Mouse (Mus musculus): ENCODE measurements at regions not wholly inside any gene's neighbourhood (a gene's known extent, or its start where the extent isn't known, plus 50 kb on each side); places are given as distances from the start of the nearest gene placed in this dataset.

GRCm38 (mm10) chr13:97434961-97435864 lies 194.3 kb downstream of the Enc1 start:
- H3K9ac ChIP-seq = 0 out of 2 replicates have a peak overlapping the region, but pooled peaks have one; percentile 31
- H3K36me3 ChIP-seq = no peaks in the 10 kb centered on the region
- peak overlapping the region; percentile 35 for H3K4me3 ChIP-seq
- no peaks in the 10 kb centered on the region for H3K9me3 ChIP-seq (replicated peaks)
- peaks cover 47% of the 10 kb centered on the region for H3K4me1 ChIP-seq
- H3K27ac ChIP-seq = peak overlapping the region; percentile 36; the same call in 1 of the 2 replicates
- peaks cover 85% of the 10 kb centered on the region for H3K27me3 ChIP-seq (replicated peaks)
- H3K4me2 ChIP-seq = peak overlapping the region; percentile 67
- ATAC-seq = no peak
- whole genome bisulfite sequencing (ENCODE audit: insufficient replicate concordance) = 5% methylated on average over 20 of the region's 20 CpGs

GRCm38 (mm10) chr13:97434167-97434566 lies 193.3 kb downstream of the Enc1 start:
- Histone ChIP-seq H3K27me3 (replicated peaks) (peaks cover 88% of the 10 kb centered on the region), H3K27ac (no peak overlapping the region), H3K36me3 (no peaks in the 10 kb centered on the region), H3K4me2 (no peak overlapping the region), H3K9me3 (replicated peaks) (no peaks in the 10 kb centered on the region), H3K4me3 (no peak overlapping the region), H3K4me1 (peaks cover 43% of the 10 kb centered on the region), H3K9ac (no peak overlapping the region)
- WGBS (ENCODE audit: insufficient replicate concordance) = 41% methylated on average over 7 of the region's 7 CpGs
- no peak for ATAC-seq

- no peak overlapping the region for H3K4me2 ChIP-seq
- 51% methylated on average over 4 of the region's 4 CpGs for WGBS (ENCODE audit: insufficient replicate concordance)
- peaks cover 73% of the 10 kb centered on the region for H3K27me3 ChIP-seq (replicated peaks)
These were observed 191.7 kb downstream of the Enc1 start for GRCm38 (mm10) chr13:97432627-97433026.

GRCm38 (mm10) chr13:97430885-97431284 lies 190.0 kb downstream of the Enc1 start:
- Histone ChIP-seq H3K27ac (no peak overlapping the region), H3K4me1 (peaks cover 22% of the 10 kb centered on the region), H3K36me3 (no peaks in the 10 kb centered on the region), H3K9ac (no peak overlapping the region), H3K9me3 (replicated peaks) (no peaks in the 10 kb centered on the region), H3K4me2 (no peak overlapping the region), H3K27me3 (replicated peaks) (peaks cover 63% of the 10 kb centered on the region), H3K4me3 (no peak overlapping the region)
- WGBS (ENCODE audit: insufficient replicate concordance) = 53% methylated on average over 2 of the region's 2 CpGs
- no peak for ATAC-seq

More at GRCm38 (mm10) chr13:97432627-97433026, 191.7 kb downstream of the Enc1 start:
- Histone ChIP-seq H3K27ac (no peak overlapping the region), H3K4me1 (peaks cover 33% of the 10 kb centered on the region), H3K9me3 (replicated peaks) (no peaks in the 10 kb centered on the region), H3K9ac (no peak overlapping the region), H3K4me3 (no peak overlapping the region), H3K36me3 (no peaks in the 10 kb centered on the region)
- ATAC-seq = no peak

- WGBS (ENCODE audit: insufficient replicate concordance) = 77% methylated on average over 6 of the region's 6 CpGs
- Histone ChIP-seq H3K9ac (no peak overlapping the region), H3K36me3 (no peaks in the 10 kb centered on the region), H3K9me3 (replicated peaks) (no peaks in the 10 kb centered on the region), H3K27me3 (replicated peaks) (peaks cover 50% of the 10 kb centered on the region), H3K27ac (no peak overlapping the region), H3K4me1 (0 out of 2 replicates have a peak, but pooled peaks cover 2% of the 10 kb centered on the region), H3K4me3 (no peak overlapping the region), H3K4me2 (no peak overlapping the region)
- no peak for ATAC-seq
These were observed 187.3 kb downstream of the Enc1 start for GRCm38 (mm10) chr13:97428163-97428562.

GRCm38 (mm10) chr13:97427537-97427936 lies 186.6 kb downstream of the Enc1 start:
- ATAC-seq = no peak
- Histone ChIP-seq H3K4me1 (0 out of 2 replicates have a peak, but pooled peaks cover 2% of the 10 kb centered on the region), H3K9me3 (replicated peaks) (no peaks in the 10 kb centered on the region), H3K4me2 (no peak overlapping the region), H3K36me3 (no peaks in the 10 kb centered on the region), H3K4me3 (no peak overlapping the region), H3K27ac (no peak overlapping the region), H3K9ac (no peak overlapping the region), H3K27me3 (replicated peaks) (peaks cover 44% of the 10 kb centered on the region)
- WGBS (ENCODE audit: insufficient replicate concordance) = 28% methylated on average over 4 of the region's 4 CpGs

- ATAC-seq = no peak
- 60% methylated on average over 9 of the region's 9 CpGs for WGBS (ENCODE audit: insufficient replicate concordance)
- H3K4me2 ChIP-seq = no peak overlapping the region
- H3K27ac ChIP-seq = no peak overlapping the region
- 0 out of 2 replicates have a peak, but pooled peaks cover 2% of the 10 kb centered on the region for H3K4me1 ChIP-seq
- H3K36me3 ChIP-seq = no peaks in the 10 kb centered on the region
- peaks cover 33% of the 10 kb centered on the region for H3K27me3 ChIP-seq (replicated peaks)
- H3K9ac ChIP-seq = no peak overlapping the region
- no peak overlapping the region for H3K4me3 ChIP-seq
- no peaks in the 10 kb centered on the region for H3K9me3 ChIP-seq (replicated peaks)
These were observed 184.8 kb downstream of the Enc1 start for GRCm38 (mm10) chr13:97425731-97426130.

GRCm38 (mm10) chr13:97423911-97424310 lies 183.0 kb downstream of the Enc1 start:
- Histone ChIP-seq H3K4me3 (no peak overlapping the region), H3K4me1 (0 out of 2 replicates have a peak, but pooled peaks cover 2% of the 10 kb centered on the region), H3K36me3 (no peaks in the 10 kb centered on the region), H3K4me2 (no peak overlapping the region), H3K27ac (no peak overlapping the region), H3K27me3 (replicated peaks) (peaks cover 26% of the 10 kb centered on the region), H3K9ac (no peak overlapping the region), H3K9me3 (replicated peaks) (no peaks in the 10 kb centered on the region)
- 60% methylated on average over 6 of the region's 6 CpGs for WGBS (ENCODE audit: insufficient replicate concordance)
- no peak for ATAC-seq

GRCm38 (mm10) chr13:97423298-97423817 lies 182.5 kb downstream of the Enc1 start:
- H3K4me3 ChIP-seq = no peak overlapping the region
- WGBS (ENCODE audit: insufficient replicate concordance) = 73% methylated on average over 5 of the region's 5 CpGs
- 0 out of 2 replicates have a peak, but pooled peaks cover 2% of the 10 kb centered on the region for H3K4me1 ChIP-seq
- H3K27ac ChIP-seq = no peak overlapping the region
- no peak overlapping the region for H3K4me2 ChIP-seq
- no peaks in the 10 kb centered on the region for H3K9me3 ChIP-seq (replicated peaks)
- no peak overlapping the region for H3K9ac ChIP-seq
- no peak for ATAC-seq
- H3K27me3 ChIP-seq (replicated peaks) = peaks cover 26% of the 10 kb centered on the region
- no peaks in the 10 kb centered on the region for H3K36me3 ChIP-seq

- H3K36me3 ChIP-seq = no peaks in the 10 kb centered on the region
- H3K4me1 ChIP-seq = 0 out of 2 replicates have a peak, but pooled peaks cover 2% of the 10 kb centered on the region
- H3K4me3 ChIP-seq = no peak overlapping the region
- no peak for ATAC-seq
- H3K4me2 ChIP-seq = no peak overlapping the region
- H3K9ac ChIP-seq = no peak overlapping the region
- 75% methylated on average over 7 of the region's 7 CpGs for WGBS (ENCODE audit: insufficient replicate concordance)
- no peak overlapping the region for H3K27ac ChIP-seq
- H3K27me3 ChIP-seq (replicated peaks) = peaks cover 26% of the 10 kb centered on the region
- no peaks in the 10 kb centered on the region for H3K9me3 ChIP-seq (replicated peaks)
These were observed 182.0 kb downstream of the Enc1 start for GRCm38 (mm10) chr13:97422897-97423296.

- no peak overlapping the region for H3K27ac ChIP-seq
- no peak overlapping the region for H3K4me2 ChIP-seq
- no peak overlapping the region for H3K9ac ChIP-seq
- no peaks in the 10 kb centered on the region for H3K36me3 ChIP-seq
- no peak for ATAC-seq
- peaks cover 26% of the 10 kb centered on the region for H3K27me3 ChIP-seq (replicated peaks)
- no peaks in the 10 kb centered on the region for H3K9me3 ChIP-seq (replicated peaks)
- H3K4me1 ChIP-seq = no peaks in the 10 kb centered on the region
- 61% methylated on average over 3 of the region's 3 CpGs for WGBS (ENCODE audit: insufficient replicate concordance)
- H3K4me3 ChIP-seq = no peak overlapping the region
These were observed 180.9 kb downstream of the Enc1 start for GRCm38 (mm10) chr13:97421831-97422230.

GRCm38 (mm10) chr13:97420773-97421172 lies 179.9 kb downstream of the Enc1 start:
- WGBS (ENCODE audit: insufficient replicate concordance) = 42% methylated on average over 3 of the region's 3 CpGs
- H3K27ac ChIP-seq = no peak overlapping the region

More at GRCm38 (mm10) chr13:97420773-97421172, 179.9 kb downstream of the Enc1 start:
- Histone ChIP-seq H3K4me3 (no peak overlapping the region), H3K36me3 (no peaks in the 10 kb centered on the region), H3K4me2 (no peak overlapping the region), H3K27me3 (replicated peaks) (peaks cover 18% of the 10 kb centered on the region), H3K4me1 (no peaks in the 10 kb centered on the region), H3K9ac (no peak overlapping the region), H3K9me3 (replicated peaks) (no peaks in the 10 kb centered on the region)
- ATAC-seq = no peak

Data from liver, embryonic 12.5 days (tissue).